Mouse (Mus musculus): ENCODE results near the gene Numb.

Numb gene

DNA sequence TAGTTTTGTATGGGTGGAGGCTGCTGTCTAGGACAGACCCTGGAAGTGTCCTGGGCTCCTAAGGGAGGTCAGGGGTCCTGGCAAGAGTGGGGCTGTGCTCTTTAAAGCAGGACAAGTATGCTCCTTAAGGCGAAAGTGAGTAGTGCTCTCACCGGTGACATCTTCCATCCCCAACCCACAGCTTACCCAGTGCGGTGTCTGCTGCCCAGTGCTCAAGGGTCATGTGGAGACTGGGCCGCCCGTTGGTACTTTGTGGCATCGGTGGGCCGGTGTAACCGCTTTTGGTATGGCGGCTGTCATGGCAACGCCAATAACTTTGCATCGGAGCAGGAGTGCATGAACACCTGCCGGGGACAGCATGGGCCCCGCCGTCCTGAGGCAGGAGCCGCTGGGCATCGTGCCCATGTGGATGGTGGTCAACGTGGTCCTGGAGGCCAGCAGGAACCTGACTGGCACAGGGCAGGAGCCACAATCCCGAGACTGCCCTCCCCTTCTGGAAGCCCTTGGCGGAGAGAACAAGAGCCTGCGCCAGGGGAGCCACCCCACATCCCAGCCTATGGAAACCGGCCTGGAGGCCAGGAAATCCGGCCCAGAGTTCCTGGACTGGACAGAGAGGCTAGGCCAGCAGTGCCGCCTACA lies 140.0 kb downstream of the Numb start:
- WGBS = 79% methylated on average over 23 of the region's 23 CpGs

DNA sequence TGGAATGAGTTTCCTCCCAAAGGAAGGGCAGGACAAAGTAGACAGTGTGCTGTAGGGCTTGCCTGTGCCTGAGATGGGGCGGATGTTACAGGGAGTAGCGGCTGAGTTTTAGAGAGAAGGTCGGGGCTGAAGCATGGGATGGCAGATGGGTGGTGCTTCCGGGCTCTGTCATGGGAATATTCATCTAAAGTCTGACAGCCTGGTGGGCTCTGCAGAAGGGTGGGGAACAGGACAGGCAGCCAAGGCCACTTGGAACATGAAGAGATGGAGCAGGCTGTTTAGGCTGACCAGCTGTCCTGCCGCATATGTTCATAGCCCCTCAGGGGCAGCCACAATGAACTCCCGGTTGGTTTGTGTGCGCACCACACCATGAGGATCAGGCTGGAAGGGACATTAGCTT lies 140.5 kb downstream of the Numb start:
- WGBS = 88% methylated on average over 7 of the region's 7 CpGs

DNA sequence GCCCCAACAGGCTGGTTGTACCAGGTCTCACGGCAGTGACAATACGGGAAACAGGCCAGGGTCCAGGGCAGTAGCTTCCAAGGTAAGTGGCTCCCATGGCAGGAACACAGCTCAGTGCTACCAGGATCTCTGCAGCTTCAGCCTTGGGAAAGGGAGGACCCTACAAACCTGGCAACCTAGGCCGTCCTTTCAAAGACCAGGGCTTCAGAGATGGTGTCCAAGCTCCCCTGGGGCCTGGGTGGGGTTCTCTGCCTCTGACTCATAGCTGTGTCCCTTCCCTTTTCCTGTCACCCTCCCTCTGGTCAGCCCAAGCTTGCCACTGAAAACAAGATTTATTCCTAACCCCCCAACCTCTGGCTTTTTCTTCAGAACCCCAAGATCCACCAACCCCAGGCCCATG lies 141.6 kb downstream of the Numb start:
- 84% methylated on average over 3 of the region's 3 CpGs for whole genome bisulfite sequencing

DNA sequence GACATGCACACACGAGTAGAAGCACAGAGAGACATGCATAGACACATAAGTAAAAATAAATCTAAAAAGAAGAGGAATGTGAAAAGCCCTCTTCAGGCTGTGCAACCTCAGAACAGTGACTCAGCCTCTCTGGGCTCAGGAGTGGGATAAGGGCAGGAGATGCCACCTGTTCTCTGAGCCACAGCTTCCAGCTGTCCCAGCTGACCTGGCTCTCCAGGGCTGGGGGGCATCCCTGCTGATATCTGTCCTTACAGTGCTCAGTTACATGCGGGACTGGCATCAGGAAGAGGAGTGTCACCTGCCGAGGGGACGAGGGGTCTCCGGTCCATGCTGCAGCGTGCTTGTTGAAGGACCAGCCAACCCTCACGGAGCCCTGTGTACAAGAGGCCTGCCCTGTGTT lies 145.0 kb downstream of the Numb start:
- WGBS = 88% methylated on average over 7 of the region's 7 CpGs

DNA sequence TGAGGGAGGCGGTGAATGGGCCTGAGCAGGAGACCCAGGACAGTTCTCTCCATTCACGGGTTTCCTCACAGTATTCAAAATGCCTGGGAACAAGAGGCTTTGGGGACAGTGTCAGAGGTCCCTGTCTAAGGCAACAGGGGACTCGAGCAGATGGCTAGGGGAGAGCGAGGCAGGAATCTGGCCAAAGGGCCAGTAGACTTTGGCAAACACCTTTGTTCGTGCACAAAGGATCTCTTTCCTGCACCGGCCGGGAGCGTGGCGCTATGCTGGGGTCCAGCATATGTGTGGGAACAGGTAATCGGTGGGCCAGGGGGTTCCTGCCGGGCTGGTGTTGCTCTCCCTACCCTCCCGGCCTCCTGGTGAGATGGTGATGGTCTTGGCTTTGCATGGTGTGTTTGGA lies 146.1 kb downstream of the Numb start:
- WGBS = 88% methylated on average over 12 of the region's 12 CpGs

DNA sequence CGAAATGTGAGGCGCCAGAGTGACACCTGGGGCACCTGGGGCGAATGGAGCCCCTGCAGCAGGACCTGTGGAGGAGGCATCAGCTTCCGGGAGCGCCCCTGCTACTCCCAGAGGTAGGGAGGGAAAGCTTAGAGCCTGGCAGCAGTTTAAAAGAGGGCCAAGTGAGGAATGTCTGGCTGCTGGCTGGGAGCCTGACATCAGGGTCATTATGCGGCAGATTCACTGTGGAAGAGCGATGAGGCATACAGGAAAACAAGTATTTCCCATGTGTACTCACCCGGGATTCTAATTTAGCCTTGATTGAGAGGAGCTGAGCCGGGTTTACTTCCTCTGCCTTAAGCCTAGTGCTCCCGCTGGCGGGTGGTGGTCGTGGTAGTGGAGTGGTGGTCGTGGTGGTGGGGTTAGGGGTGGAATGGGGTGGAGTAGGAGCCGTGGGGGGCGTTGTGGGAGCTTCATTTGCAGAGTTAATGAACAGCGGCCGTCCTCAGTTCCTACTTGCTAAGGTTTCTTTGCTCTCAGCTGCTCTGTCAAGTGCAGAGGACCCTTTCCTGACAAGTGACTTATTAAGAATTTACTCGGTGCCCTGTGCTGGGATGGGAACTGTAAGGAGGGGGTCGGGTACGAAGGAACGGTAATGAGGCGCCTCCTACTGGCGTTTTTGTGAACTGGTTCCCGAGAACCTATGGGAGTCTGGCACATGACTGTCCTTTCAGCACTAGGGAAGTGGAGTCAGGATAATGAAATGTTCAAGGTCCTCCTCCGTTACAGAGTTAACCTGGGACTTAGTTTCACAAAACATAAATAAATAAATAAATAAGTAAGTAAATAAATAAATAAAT lies 151.1 kb downstream of the Numb start:
- 14% methylated on average over 25 of the region's 25 CpGs for WGBS

DNA sequence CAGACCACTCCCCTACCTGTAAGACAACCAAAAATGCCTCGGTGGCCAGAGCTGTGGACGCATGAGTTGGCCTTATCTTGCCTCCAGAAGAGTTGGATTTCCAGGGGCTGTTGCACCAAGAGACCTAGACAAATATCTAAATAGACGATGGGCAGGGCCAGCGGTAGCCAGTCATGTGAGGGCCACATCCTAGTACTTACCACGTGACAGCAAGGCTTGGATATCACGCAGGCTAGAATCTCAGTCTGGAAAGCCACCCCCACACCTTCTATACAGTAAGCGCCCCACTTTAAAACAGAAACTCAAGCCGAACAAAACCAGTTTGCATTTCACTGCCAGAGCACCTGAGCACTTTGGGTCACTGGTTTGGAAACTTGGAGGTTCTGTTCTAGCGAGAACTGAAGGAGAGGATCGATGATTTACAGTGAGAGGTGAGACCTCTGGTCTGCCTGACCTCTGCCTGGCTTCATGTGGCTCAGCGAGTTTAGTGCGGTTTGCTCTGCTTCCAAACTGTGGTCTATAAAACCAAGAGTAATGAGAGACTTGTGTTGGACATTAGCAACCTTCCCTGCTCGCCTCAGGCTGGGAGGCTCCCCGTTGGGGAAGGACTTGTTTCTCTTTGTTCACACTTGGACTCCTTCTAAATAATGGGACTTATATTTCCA lies 153.4 kb downstream of the Numb start:
- 83% methylated on average over 14 of the region's 14 CpGs for WGBS

DNA sequence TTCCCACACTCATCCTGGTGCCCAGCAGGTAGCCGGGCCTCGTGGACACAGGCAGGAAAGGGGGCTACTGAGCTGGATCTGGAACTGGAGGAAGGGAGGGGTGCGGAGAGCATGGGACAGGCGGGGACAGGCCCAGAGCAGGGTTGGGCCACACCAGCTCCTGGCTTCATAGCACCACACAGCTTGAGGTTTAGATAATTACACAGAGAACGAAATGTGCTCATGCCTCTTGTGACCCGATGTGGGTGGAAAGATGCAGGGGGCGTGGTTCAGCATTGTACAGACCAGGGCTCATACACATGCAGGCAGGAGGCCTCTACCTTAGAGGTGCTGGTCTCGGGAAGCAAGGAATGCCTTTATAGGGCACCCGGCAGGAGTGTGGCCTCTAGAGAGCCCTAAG lies 153.9 kb downstream of the Numb start:
- 82% methylated on average over 9 of the region's 9 CpGs for WGBS

DNA sequence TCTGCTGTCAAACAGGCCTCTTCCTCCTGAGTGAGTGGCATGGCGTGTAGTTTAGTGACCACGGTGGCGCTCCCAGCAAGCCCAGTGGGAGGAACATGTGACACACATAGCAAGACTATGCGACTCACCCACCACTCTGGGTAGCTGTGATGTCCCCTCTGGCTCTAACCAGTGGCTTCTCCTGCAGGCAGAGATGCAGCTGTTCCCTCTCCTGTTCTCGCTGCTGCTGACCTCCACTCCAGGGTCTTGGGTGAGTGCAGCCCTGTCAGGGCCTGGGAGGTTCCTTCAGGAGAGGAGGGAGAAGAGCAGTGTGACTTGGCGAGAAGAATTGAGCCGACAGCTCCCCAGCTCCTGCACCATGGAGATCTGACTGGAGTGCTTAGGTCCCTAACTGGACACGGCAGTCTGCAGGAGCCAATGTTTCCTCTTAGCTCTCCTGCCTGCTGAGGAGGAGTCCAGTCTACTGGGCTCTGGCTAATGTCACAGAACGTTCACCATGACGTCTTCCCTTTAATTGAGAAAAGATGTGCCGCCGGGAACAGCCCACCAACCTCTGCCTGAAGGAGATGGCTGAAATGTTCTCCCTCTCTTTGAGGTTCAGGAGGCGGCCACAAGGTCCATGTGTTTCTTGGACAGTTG lies 155.7 kb downstream of the Numb start:
- WGBS = 90% methylated on average over 13 of the region's 13 CpGs

DNA sequence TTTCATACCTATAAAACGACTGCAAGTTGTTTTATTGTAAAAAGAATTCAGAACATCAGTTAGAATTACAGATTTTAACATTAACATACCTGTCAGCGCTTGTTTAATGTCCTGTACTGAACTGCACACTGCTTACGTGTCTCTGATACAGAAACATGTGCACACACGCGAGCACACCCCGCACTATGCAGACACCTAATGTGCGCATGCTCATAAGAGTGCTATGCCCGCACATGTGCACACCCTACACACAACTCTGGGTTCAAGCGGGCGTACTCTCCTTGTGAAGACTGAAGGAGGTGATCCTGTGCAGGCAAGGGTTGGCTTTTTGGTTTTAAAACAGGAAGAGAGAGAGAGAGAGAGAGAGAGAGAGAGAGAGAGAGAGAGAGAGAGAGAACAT lies 157.2 kb downstream of the Numb start:
- 78% methylated on average over 10 of the region's 10 CpGs for WGBS

DNA sequence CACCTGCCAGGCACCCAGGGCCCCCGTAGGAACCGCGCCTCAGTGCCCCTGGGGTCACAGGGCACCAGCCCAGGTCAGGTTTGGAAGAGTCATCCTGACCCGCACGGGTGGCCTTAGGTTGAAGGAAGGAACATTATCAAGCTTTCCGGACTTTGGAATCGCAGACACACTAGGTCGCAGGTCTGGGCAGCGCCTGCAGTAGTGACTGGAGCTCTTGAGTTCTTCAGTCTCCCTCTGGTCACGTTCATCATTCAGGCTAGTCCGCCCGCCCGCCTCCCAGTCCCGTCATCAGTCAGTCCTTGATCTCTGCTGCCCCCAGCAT lies 157.7 kb downstream of the Numb start:
- WGBS = 19% methylated on average over 14 of the region's 14 CpGs

DNA sequence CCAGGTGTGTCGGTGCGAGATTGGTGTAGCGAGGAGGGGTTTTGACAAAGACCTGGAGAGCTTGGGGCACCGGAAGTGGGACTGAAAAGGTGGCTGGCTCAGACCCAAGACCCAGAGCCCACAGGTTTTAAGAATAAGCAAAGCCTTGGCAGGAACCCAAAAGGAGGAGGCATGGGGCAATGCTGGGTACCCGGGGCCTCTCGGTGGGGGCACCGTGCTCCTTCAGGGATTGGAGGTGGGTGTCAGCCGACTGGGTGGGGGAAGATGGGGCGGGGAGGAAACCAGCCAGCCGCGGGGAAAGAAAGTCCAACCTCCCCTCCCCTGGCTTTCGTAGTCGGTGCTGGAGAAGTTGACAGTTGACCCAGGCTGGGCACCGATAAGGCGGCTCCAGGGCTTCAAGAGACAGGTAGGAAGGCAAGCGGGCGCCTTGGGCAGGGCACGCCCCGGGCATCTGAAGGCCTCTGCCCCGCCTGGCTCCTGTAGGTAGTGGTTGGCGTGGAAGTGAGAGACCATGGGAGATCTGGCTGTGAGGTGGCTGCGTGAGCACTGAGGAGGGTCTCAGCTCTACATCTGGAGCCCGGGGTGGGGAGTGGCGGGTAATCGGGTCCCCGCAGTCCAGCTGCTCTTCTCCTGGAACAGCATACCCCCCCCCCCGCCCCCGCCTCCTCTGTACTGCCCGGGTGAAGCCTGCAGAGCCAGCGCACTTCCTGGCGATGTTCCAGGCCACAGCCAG lies 158.3 kb downstream of the Numb start, which contains the start of gene Papln:
TSS of gene Papln (plus strand) at position 324 of the 733 bp plus-strand sequence.
- WGBS = 11% methylated on average over 31 of the region's 31 CpGs

DNA sequence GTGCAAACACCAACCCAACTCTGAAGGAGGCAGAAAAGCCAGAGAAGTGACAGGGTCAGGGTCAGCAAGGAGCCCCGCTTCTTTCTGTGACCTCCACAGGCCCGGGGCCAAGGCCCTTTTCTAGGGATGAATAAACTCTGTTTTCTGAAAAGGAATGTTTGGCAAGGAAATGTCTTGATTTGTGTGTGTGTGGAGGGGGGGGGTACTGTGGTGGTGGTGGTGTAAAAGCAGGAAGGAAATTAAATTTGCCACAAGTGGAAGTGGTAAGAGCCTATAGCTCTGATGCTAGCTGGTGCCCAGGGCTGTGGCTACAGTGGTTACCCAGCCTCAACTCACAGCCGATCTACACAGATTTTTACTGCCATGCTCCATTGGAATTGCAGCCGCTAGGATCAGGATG lies 159.0 kb downstream of the Numb start:
- WGBS = 39% methylated on average over 4 of the region's 4 CpGs

DNA sequence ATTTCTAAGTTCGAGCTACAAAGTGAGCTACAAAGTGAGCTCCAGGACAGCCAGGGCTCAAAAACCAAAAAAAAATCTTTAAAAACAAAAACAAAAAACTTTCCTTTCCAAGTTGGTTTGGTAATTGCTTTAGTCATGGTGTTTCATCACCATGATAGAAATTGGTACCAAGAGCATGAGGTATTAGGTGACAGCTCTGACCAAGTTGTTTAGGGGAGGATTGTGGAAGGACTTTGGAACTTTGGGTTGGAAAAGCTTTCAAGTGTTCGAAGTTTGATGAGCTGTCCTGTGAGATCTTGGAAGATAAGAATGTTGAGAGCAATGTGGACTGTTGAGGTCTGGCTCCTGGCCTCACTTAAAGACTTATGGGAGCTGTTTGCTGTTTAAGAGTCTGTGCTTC lies 161.5 kb downstream of the Numb start:
- 96% methylated on average over 2 of the region's 2 CpGs for WGBS

DNA sequence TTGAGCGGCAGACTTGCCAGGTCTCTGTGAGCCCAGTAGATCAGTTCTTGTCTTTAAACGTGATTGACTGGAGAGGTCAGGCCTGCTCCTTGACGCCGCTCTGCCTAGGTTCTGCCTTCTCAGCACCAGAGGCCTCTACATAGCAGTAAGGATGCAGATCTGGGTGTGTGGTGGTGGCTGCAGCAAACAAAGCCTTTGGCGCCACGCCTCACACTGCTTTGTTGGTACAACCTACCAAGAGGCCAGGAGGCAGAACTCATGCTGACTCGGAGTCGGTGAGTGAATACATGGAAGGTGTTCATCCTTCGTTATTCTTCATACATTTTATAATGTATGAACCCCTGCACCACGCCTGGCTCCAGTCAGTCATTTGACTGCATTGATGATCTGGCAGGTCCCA lies 163.0 kb downstream of the Numb start:
- WGBS = 89% methylated on average over 10 of the region's 10 CpGs

DNA sequence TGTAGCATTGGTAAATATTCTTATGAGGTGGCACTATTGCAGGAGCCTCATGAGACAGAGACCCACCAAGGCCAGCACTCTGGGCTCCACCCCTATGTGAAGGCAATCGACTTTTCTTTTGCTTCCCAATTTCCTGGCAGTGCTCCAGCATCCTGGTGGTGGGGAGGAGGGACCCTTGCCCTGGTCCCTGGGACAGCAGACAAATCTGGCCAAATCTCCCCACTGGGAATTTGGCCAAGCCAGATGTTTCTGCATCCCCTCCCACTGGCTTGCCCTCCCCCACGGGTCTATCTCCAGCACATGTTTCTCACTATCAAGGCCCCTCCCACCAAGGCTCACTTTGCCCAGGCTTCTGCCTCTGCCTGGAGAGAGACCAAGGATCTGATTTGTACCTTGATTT lies 169.2 kb downstream of the Numb start:
- 23% methylated on average over 2 of the region's 2 CpGs for WGBS

DNA sequence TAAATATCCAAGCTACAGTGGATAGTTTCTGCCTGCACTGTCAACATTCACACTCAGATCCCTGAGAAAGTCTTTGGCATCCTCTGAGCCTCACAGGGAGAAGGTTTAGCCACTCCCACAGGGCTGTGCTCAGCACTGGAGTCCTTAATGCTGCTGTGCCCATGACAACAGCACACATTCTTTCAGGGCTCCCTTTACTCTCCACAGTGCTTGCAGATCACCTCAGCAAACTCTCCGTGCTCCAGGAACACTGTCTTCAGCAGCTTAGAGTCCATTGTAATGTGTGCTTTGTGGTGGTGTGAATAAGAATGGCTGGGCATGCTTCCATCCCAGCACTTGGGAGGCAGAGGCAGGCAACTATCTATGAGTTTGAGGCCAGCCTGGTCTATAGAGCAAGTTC lies 172.5 kb downstream of the Numb start:
- 52% methylated on average over 1 of the region's 1 CpGs for WGBS

Measured in cerebral cortex, adult 2 months (tissue).